Mouse (Mus musculus): Measurements from ENCODE around the gene Cacybp. TPM values are rescaled to one million over a fixed set of nuclear protein-coding genes. Genes with fewer than 3 reads are reported as not detected.

The Cacybp gene
- polyA plus RNA-seq, 1 experiment from 2014 or later = 223 TPM

- Histone ChIP-seq H3K27ac (no peak overlapping the region), H3K9ac (no peak overlapping the region), H3K4me1 (peaks cover 17% of the 10 kb centered on the region), H3K4me2 (no peak overlapping the region), H3K36me3 (no peaks in the 10 kb centered on the region), H3K9me3 (no peaks in the 10 kb centered on the region), H3K27me3 (no peaks in the 10 kb centered on the region), H3K4me3 (no peak overlapping the region)
- ATAC-seq (ENCODE audit: insufficient number of reproducible peaks, insufficient read depth, low FRiP score, low TSS enrichment, low read depth) = no peak
- 76% methylated on average over 7 of the region's 7 CpGs for WGBS
These were observed 1.5 kb upstream of the Cacybp start for GRCm38 (mm10) chr1:160214171-160214570.

GRCm38 (mm10) chr1:160212123-160212691, 468 bp downstream of the Cacybp start:
- Histone ChIP-seq H3K4me1 (peaks cover 17% of the 10 kb centered on the region), H3K9ac (peak overlapping the region; percentile 94), H3K4me3 (peak overlapping the region; percentile 67), H3K4me2 (peak overlapping the region; percentile 74), H3K27me3 (no peaks in the 10 kb centered on the region), H3K9me3 (no peaks in the 10 kb centered on the region), H3K27ac (peak overlapping the region; percentile 99), H3K36me3 (peaks cover 8% of the 10 kb centered on the region)
- peak; percentile 65 for ATAC-seq (ENCODE audit: insufficient number of reproducible peaks, insufficient read depth, low FRiP score, low TSS enrichment, low read depth)
- under 1% methylated on average over 44 of the region's 45 CpGs for WGBS

GRCm38 (mm10) chr1:160211597-160212122, 1.0 kb downstream of the Cacybp start:
- 1% methylated on average over 8 of the region's 8 CpGs for WGBS
- Histone ChIP-seq H3K36me3 (peaks cover 13% of the 10 kb centered on the region), H3K9me3 (no peaks in the 10 kb centered on the region), H3K4me3 (peak overlapping the region; percentile 67), H3K27ac (peak overlapping the region; percentile 99), H3K4me1 (peaks cover 17% of the 10 kb centered on the region), H3K9ac (peak overlapping the region; percentile 94), H3K27me3 (no peaks in the 10 kb centered on the region), H3K4me2 (peak overlapping the region; percentile 74)
- ATAC-seq (ENCODE audit: insufficient number of reproducible peaks, insufficient read depth, low FRiP score, low TSS enrichment, low read depth) = no peak

DNA sequence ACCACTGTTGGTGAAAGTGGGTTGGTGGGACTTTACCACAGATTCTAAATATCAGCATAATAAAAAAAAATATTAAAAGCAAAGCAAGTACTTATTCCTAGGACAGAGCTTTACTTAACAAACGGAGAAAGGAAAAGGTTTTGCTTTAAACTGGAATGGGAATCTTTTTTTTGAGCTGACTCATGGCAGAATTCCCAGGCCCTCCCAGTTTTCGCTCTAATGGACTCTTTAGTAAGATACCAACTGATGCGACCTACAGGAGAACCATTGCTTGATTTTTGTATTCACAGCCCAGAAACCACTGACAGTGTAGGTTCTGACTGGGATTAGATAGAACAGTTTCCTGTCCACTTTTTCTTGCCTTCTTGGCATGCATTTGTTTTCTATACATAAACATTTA, 2.1 kb downstream of the Cacybp start:
- peak overlapping the region; percentile 74 for H3K4me2 ChIP-seq
- no peaks in the 10 kb centered on the region for H3K9me3 ChIP-seq
- H3K4me3 ChIP-seq = peak overlapping the region; percentile 67
- no peaks in the 10 kb centered on the region for H3K27me3 ChIP-seq
- ATAC-seq (ENCODE audit: insufficient number of reproducible peaks, insufficient read depth, low FRiP score, low TSS enrichment, low read depth) = no peak
- peaks cover 17% of the 10 kb centered on the region for H3K4me1 ChIP-seq
- no peak overlapping the region for H3K9ac ChIP-seq
- H3K27ac ChIP-seq = no peak overlapping the region
- WGBS = 68% methylated on average over 3 of the region's 3 CpGs
- peaks cover 24% of the 10 kb centered on the region for H3K36me3 ChIP-seq

DNA sequence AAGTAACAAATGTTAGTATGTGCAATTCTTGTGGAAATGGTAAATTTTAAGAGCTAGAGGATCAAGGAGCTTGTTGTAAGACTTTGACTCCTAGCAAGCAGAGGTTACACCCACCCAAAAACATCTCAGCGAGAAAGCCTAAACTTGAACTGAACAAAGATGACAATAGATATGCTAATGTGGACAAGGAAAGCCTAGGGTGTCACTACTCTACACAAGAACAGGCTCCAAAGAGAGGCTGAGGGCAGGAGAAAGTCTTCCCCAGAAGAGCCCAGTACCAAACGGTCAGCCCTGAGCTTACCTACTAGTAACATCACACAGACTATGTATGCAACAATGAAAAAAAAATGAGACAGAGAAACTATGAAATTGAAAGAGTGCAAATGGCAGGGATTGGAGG, 2.8 kb downstream of the Cacybp start:
- no peaks in the 10 kb centered on the region for H3K9me3 ChIP-seq
- no peak overlapping the region for H3K4me3 ChIP-seq
- ATAC-seq (ENCODE audit: insufficient number of reproducible peaks, insufficient read depth, low FRiP score, low TSS enrichment, low read depth) = no peak
- H3K9ac ChIP-seq = no peak overlapping the region
- H3K36me3 ChIP-seq = peaks cover 30% of the 10 kb centered on the region
- WGBS = 70% methylated on average over 2 of the region's 2 CpGs
- H3K27me3 ChIP-seq = no peaks in the 10 kb centered on the region
- H3K4me2 ChIP-seq = no peak overlapping the region; the same call in 1 of the 2 replicates
- peaks cover 17% of the 10 kb centered on the region for H3K4me1 ChIP-seq
- no peak overlapping the region for H3K27ac ChIP-seq

- Histone ChIP-seq H3K9ac (no peak overlapping the region), H3K4me2 (no peak overlapping the region), H3K4me1 (peaks cover 4% of the 10 kb centered on the region; the same call in 1 of the 2 replicates), H3K27ac (no peak overlapping the region), H3K36me3 (peaks cover 64% of the 10 kb centered on the region), H3K4me3 (no peak overlapping the region), H3K27me3 (no peaks in the 10 kb centered on the region), H3K9me3 (no peaks in the 10 kb centered on the region)
- ATAC-seq (ENCODE audit: insufficient number of reproducible peaks, insufficient read depth, low FRiP score, low TSS enrichment, low read depth) = no peak
These were observed 7.2 kb downstream of the Cacybp start for GRCm38 (mm10) chr1:160205486-160205885.

DNA sequence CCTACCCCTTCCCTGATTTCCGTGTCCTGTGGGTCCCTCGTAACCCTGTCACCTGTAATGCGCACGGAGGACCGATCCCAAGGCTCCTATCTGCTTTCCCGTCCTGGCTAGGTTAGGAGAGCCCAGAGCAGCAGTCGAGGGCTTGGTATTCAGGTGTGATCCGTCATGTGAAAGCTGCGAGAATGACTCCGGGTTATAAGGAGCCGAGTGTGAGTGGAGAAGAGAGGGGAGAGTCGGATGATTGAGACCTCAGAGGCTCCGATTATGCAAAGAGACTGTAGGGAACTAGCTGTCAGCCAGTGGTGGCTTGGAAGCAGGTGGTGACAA, 17.4 kb downstream of the Cacybp start:
- no peak for ATAC-seq (ENCODE audit: insufficient number of reproducible peaks, insufficient read depth, low FRiP score, low TSS enrichment, low read depth)
- WGBS = 0% methylated on average over 13 of the region's 13 CpGs

GRCm38 (mm10) chr1:160194529-160195336, 17.9 kb downstream of the Cacybp start, which contains the start of gene Mrps14:
Gene Mrps14, plus strand, starts transcription at chr1:160195215.
- Histone ChIP-seq H3K4me3 (peak within 1 kb of the TSS; percentile 95), H3K4me1 (peaks cover 7% of the 10 kb centered on the region; the same call in 1 of the 2 replicates), H3K36me3 (peaks cover 17% of the 10 kb centered on the region; the same call in 1 of the 2 replicates), H3K27ac (peak within 1 kb of the TSS; percentile 74), H3K9me3 (no peaks in the 10 kb centered on the region), H3K4me2 (peak within 1 kb of the TSS; percentile 88), H3K9ac (peak within 1 kb of the TSS; percentile 90), H3K27me3 (no peaks in the 10 kb centered on the region)
- peak; percentile 99 for ATAC-seq (ENCODE audit: insufficient number of reproducible peaks, insufficient read depth, low FRiP score, low TSS enrichment, low read depth)
- 7% methylated on average over 31 of the region's 31 CpGs for WGBS

More for the DNA sequence above, 17.4 kb downstream of the Cacybp start:
- Histone ChIP-seq H3K4me1 (peaks cover 7% of the 10 kb centered on the region; the same call in 1 of the 2 replicates), H3K36me3 (peaks cover 21% of the 10 kb centered on the region), H3K27me3 (no peaks in the 10 kb centered on the region), H3K4me2 (peak overlapping the region; percentile 88), H3K27ac (peak overlapping the region; percentile 74), H3K9ac (peak overlapping the region; percentile 90), H3K4me3 (peak overlapping the region; percentile 95), H3K9me3 (no peaks in the 10 kb centered on the region)

DNA sequence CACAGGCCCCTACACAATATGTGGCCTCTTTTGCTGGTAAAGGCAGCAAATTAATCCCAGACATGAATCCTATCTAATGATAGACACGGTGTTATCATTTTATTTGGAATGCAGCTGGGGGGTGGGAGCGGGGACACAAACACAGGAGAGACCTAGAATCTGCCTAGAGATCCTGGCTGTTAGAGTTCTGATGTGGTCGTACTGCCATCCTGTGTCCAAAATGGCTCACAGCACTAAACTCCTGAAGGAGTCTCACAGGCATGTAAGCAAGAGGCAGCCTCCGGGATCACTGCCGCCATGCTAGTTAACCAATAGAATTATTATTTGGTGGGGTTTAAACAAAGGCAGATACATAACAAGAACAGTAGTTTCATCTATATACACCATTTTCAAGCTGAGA, 28.2 kb downstream of the Cacybp start:
- H3K36me3 ChIP-seq = no peaks in the 10 kb centered on the region
- H3K4me2 ChIP-seq = peak overlapping the region; percentile 26
- no peak for ATAC-seq (ENCODE audit: insufficient number of reproducible peaks, insufficient read depth, low FRiP score, low TSS enrichment, low read depth)
- H3K4me1 ChIP-seq = peaks cover 11% of the 10 kb centered on the region
- H3K9me3 ChIP-seq = no peaks in the 10 kb centered on the region
- no peak overlapping the region for H3K4me3 ChIP-seq
- WGBS = 9% methylated on average over 5 of the region's 5 CpGs
- H3K27me3 ChIP-seq = no peaks in the 10 kb centered on the region; the same call in 1 of the 2 replicates
- no peak overlapping the region for H3K9ac ChIP-seq
- H3K27ac ChIP-seq = no peak overlapping the region

- no peak overlapping the region for H3K4me3 ChIP-seq
- H3K4me1 ChIP-seq = peaks cover 21% of the 10 kb centered on the region
- no peak overlapping the region for H3K4me2 ChIP-seq
- H3K36me3 ChIP-seq = no peaks in the 10 kb centered on the region
- no peak overlapping the region for H3K9ac ChIP-seq
- no peak overlapping the region for H3K27ac ChIP-seq
- 65% methylated on average over 4 of the region's 4 CpGs for WGBS
- peaks cover 3% of the 10 kb centered on the region; the same call in 1 of the 2 replicates for H3K27me3 ChIP-seq
- no peaks in the 10 kb centered on the region for H3K9me3 ChIP-seq
- no peak for ATAC-seq (ENCODE audit: insufficient number of reproducible peaks, insufficient read depth, low FRiP score, low TSS enrichment, low read depth)
These were observed 31.5 kb downstream of the Cacybp start for GRCm38 (mm10) chr1:160181216-160181615.

DNA sequence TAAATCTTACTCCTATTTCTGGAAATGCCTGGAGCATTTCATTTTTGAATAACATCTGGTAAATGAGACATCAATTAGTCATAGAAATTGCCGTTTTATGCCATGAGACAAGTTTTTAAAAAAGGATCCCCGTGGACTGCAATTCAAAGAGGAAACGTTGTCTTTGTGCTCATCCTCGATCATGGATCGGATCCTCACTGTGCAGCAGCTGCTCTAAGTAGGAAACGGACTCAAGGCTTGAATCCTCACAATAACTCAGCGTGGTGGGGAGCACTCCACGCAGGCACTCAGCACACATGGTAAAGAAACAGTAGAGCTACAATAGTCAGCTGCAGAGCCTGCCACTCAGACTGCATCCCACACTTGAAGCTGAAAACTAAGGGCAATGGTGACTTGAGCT, 35.8 kb downstream of the Cacybp start:
- H3K9me3 ChIP-seq = no peaks in the 10 kb centered on the region
- H3K36me3 ChIP-seq = no peaks in the 10 kb centered on the region
- no peak overlapping the region for H3K4me3 ChIP-seq
- no peak overlapping the region for H3K9ac ChIP-seq
- H3K4me2 ChIP-seq = no peak overlapping the region
- H3K27ac ChIP-seq = no peak overlapping the region
- ATAC-seq (ENCODE audit: insufficient number of reproducible peaks, insufficient read depth, low FRiP score, low TSS enrichment, low read depth) = no peak
- peaks cover 17% of the 10 kb centered on the region for H3K4me1 ChIP-seq
- WGBS = 38% methylated on average over 8 of the region's 8 CpGs
- peaks cover 3% of the 10 kb centered on the region; the same call in 1 of the 2 replicates for H3K27me3 ChIP-seq
